Mouse (Mus musculus): ENCODE measurements around the gene Plb1. TPM values are rescaled to one million over a fixed set of nuclear protein-coding genes. Genes with fewer than 3 reads are reported as not detected.

The Plb1 gene
- polyA plus RNA-seq, 1 experiment: 1.9 TPM

GRCm38 (mm10) chr5:32392281-32392680 is 159.8 kb downstream of the Plb1 start:
- no peak for DNase-seq (ENCODE audit: low read depth)

- no peak for DNase-seq (ENCODE audit: low read depth)
Measured at GRCm38 (mm10) chr5:32394586-32394985, 162.1 kb downstream of the Plb1 start.

GRCm38 (mm10) chr5:32395101-32395892 is 162.8 kb downstream of the Plb1 start:
- peak; percentile 67 for DNase-seq (ENCODE audit: low read depth)

GRCm38 (mm10) chr5:32397719-32398118 is 165.2 kb downstream of the Plb1 start:
- no peak for DNase-seq (ENCODE audit: low read depth)

- no peak for DNase-seq (ENCODE audit: low read depth)
Measured at GRCm38 (mm10) chr5:32400926-32401325, 168.4 kb downstream of the Plb1 start.

GRCm38 (mm10) chr5:32403082-32403953 is 170.8 kb downstream of the Plb1 start:
- DNase-seq (ENCODE audit: low read depth): no peak

GRCm38 (mm10) chr5:32405199-32405855 is 172.8 kb downstream of the Plb1 start:
- DNase-seq (ENCODE audit: low read depth): no peak

GRCm38 (mm10) chr5:32408771-32409170 is 176.3 kb downstream of the Plb1 start:
- DNase-seq (ENCODE audit: low read depth): no peak

GRCm38 (mm10) chr5:32409747-32410146 is 177.2 kb downstream of the Plb1 start:
- DNase-seq (ENCODE audit: low read depth): no peak

- no peak for DNase-seq (ENCODE audit: low read depth)
Measured at GRCm38 (mm10) chr5:32410954-32411688, 178.6 kb downstream of the Plb1 start.

GRCm38 (mm10) chr5:32412186-32412950 is 179.9 kb downstream of the Plb1 start:
- no peak for DNase-seq (ENCODE audit: low read depth)

GRCm38 (mm10) chr5:32413083-32413482 is 180.6 kb downstream of the Plb1 start:
- DNase-seq (ENCODE audit: low read depth): no peak

- DNase-seq (ENCODE audit: low read depth): no peak
Measured at GRCm38 (mm10) chr5:32413569-32413968, 181.1 kb downstream of the Plb1 start.

GRCm38 (mm10) chr5:32414461-32414985 is 182.0 kb downstream of the Plb1 start:
- DNase-seq (ENCODE audit: low read depth): no peak

- no peak for DNase-seq (ENCODE audit: low read depth)
Measured at GRCm38 (mm10) chr5:32415554-32415953, 183.0 kb downstream of the Plb1 start.

Other genes starting within 250 kb of the Plb1 start
- gene Fosl2, start 96.9 kb upstream of the Plb1 start, polyA plus RNA-seq (2012; rRNA removed): 18.8 and 19.6 TPM in 2 replicates
- 33.8 and 46.0 TPM in 2 replicates for gene Ppp1cb, start 226.1 kb downstream of the Plb1 start, polyA plus RNA-seq (2012; rRNA removed)